Mouse (Mus musculus): Measurements from ENCODE around the gene Adrm1.

DNA sequence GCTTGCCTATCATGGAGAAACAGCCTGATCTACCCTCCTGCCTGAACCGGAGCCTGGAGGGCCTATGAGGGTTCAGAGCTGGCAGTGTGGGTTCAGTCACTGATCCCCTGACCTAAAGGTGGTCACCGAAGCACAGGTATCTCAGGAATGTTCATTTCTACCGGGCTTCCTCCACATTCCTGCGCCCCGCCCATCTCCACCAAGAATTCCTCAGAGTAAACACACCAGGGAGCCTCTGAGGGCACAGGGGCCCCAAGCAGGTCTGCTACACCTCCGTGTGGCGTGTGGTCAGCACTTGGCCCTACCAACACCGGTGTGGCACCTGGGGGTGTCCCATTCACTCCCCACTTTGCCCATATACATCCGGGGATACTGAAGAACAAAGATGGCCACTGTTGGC is 48.9 kb downstream of the Adrm1 start:
- TF ChIP-seq CTCF (IDR thresholded peaks at IDR 0.05; ENCODE audit: extremely low read depth, insufficient read length, insufficient replicate concordance, low read depth, low read length) (no peak), POLR2A (IDR thresholded peaks at IDR 0.05; ENCODE audit: low read depth, low read length) (no peak)
